Mouse (Mus musculus) myocyte (in vitro differentiated cells): ENCODE data around the gene Idh3g.

Experiments used
- CEBPB ChIP-seq: IDR thresholded peaks from 2 replicates; pipeline ENCODE4 v1.6.1; 2011; ENCODE audit warnings: mild to moderate bottlenecking, moderate library complexity; ENCODE audit not compliant: poor library complexity, insufficient read depth, severe bottlenecking
- E2F4 ChIP-seq: IDR thresholded peaks from one replicate; pipeline ENCODE4 v1.6.1; 2011; ENCODE audit warnings: mild to moderate bottlenecking, control low read depth, moderate library complexity; ENCODE audit not compliant: insufficient read depth
- MYOD1 ChIP-seq, 3 experiments: IDR thresholded peaks; one replicate each; pipeline ENCODE4 v1.6.1; 2011; ENCODE audit warnings: control low read depth in 2 of 3, low read depth in 2 of 3, mild to moderate bottlenecking in 2 of 3, moderate library complexity in 1 of 3; ENCODE audit not compliant: insufficient read length in 2 of 3, control insufficient read depth in 1 of 3
- MYOG ChIP-seq, 3 experiments: IDR thresholded peaks; one replicate each; pipeline ENCODE4 v1.6.1; 2011; ENCODE audit warnings: control low read depth in 2 of 3, low read depth in 2 of 3, mild to moderate bottlenecking in 2 of 3; ENCODE audit not compliant: insufficient read length in 2 of 3, control insufficient read depth in 1 of 3, insufficient read depth in 1 of 3
- POLR2A ChIP-seq: IDR thresholded peaks from one replicate; pipeline ENCODE4 v1.6.1; 2011; ENCODE audit warnings: low read depth, mild to moderate bottlenecking, control low read depth, moderate library complexity; ENCODE audit not compliant: insufficient read length
- REST ChIP-seq: IDR thresholded peaks from one replicate; pipeline ENCODE4 v1.6.1; 2011; ENCODE audit warnings: mild to moderate bottlenecking, control low read depth, moderate library complexity; ENCODE audit not compliant: insufficient read depth, insufficient read length
- TCF12 ChIP-seq: IDR thresholded peaks from one replicate; pipeline ENCODE4 v1.6.1; 2011; ENCODE audit warnings: mild to moderate bottlenecking, control low read depth; ENCODE audit not compliant: poor library complexity, insufficient read depth, severe bottlenecking
- USF1 ChIP-seq: IDR thresholded peaks from one replicate; pipeline ENCODE4 v1.6.1; 2011; ENCODE audit warnings: low read depth, mild to moderate bottlenecking, control low read depth, moderate library complexity

DNA sequence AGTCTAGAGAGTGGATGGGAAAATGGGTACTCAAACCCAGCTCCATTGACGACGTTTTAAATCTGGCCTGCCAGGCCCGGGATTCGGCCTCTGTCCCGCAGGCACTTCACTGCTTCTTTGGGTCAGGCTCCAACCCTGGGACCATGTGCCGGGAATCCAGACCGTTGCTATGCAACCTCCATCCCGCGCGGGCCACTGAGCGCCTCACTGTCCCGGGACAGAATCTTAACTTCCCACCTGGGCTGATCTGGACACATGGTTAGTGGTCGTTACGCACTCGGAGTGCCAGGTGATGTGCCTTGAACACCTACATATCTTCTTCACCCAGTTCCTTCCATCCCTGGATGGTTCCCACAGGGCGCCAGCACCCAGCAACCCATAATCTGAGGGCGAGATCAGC is 37.0 kb upstream of the Idh3g start:
- TF ChIP-seq USF1 = no peak
- TF ChIP-seq POLR2A = no peak
- TF ChIP-seq MYOG (IDR thresholded peaks at IDR 0.05; ENCODE audit: control insufficient read depth in 1 of 3, insufficient read depth in 1 of 3, insufficient read length in 2 of 3, low read depth in 2 of 3) = no peak
- no peak for TF ChIP-seq REST
- TF ChIP-seq MYOD1 (IDR thresholded peaks at IDR 0.05; ENCODE audit: control insufficient read depth in 1 of 3, insufficient read length in 2 of 3, low read depth in 2 of 3) = no peak
- TF ChIP-seq CEBPB = no peak
- no peak for TF ChIP-seq E2F4
- no peak for TF ChIP-seq TCF12
